Mouse (Mus musculus): ENCODE results near the gene Lce1c. TPM values are rescaled to one million over a fixed set of nuclear protein-coding genes. Genes with fewer than 3 reads are reported as not detected.

The Lce1c gene
- polyA plus RNA-seq, 1 experiment from 2014 or later: not detected

- no peaks in the 10 kb centered on the region for H3K27me3 ChIP-seq
- no peaks in the 10 kb centered on the region for H3K9me3 ChIP-seq (replicated peaks)
- no peak within 1 kb of the TSS for H3K27ac ChIP-seq
- no peak for ATAC-seq (ENCODE audit: low FRiP score)
- H3K36me3 ChIP-seq: no peaks in the 10 kb centered on the region
- H3K4me1 ChIP-seq: no peaks in the 10 kb centered on the region
- WGBS: 89% methylated on average over 3 of the region's 3 CpGs
- H3K9ac ChIP-seq: no peak within 1 kb of the TSS
- no peak within 1 kb of the TSS for H3K4me2 ChIP-seq (replicated peaks)
- no peak within 1 kb of the TSS for H3K4me3 ChIP-seq
These were observed 41.2 kb downstream of the Lce1c start, which contains the start of gene Lce1f for GRCm38 (mm10) chr3:92720250-92720649. TSS of gene Lce1f (minus strand) at chr3:92720350.

GRCm38 (mm10) chr3:92722631-92723030 lies 43.6 kb downstream of the Lce1c start:
- H3K9me3 ChIP-seq (replicated peaks): no peaks in the 10 kb centered on the region
- H3K27ac ChIP-seq: no peak overlapping the region
- WGBS: 91% methylated on average over 5 of the region's 5 CpGs
- no peak overlapping the region for H3K4me2 ChIP-seq (replicated peaks)
- no peaks in the 10 kb centered on the region for H3K27me3 ChIP-seq
- H3K4me1 ChIP-seq: no peaks in the 10 kb centered on the region
- ATAC-seq (ENCODE audit: low FRiP score): no peak
- H3K36me3 ChIP-seq: no peaks in the 10 kb centered on the region
- no peak overlapping the region for H3K4me3 ChIP-seq
- H3K9ac ChIP-seq: no peak overlapping the region

Other genes starting within 250 kb of the Lce1c start
- gene Gm9774, start 249.8 kb upstream of the Lce1c start, polyA plus RNA-seq (2016; fragmentation: Nextera tagmentation; extraction: Ambion mirVana): 8.3 and 10.0 TPM in 2 replicates
- gene Sprr2k, start 246.7 kb upstream of the Lce1c start, polyA plus RNA-seq (2016; fragmentation: Nextera tagmentation; extraction: Ambion mirVana): not detected in 2 replicates
- not detected in 2 replicates for gene Sprr1b, start 240.5 kb upstream of the Lce1c start, polyA plus RNA-seq (2016; fragmentation: Nextera tagmentation; extraction: Ambion mirVana)
- not detected in 2 replicates for gene Sprr3, start 220.5 kb upstream of the Lce1c start, polyA plus RNA-seq (2016; fragmentation: Nextera tagmentation; extraction: Ambion mirVana)
- not detected in 2 replicates for gene Sprr1a, start 193.4 kb upstream of the Lce1c start, polyA plus RNA-seq (2016; fragmentation: Nextera tagmentation; extraction: Ambion mirVana)
- not detected in 2 replicates for gene Sprr4, start 178.8 kb upstream of the Lce1c start, polyA plus RNA-seq (2016; fragmentation: Nextera tagmentation; extraction: Ambion mirVana)
- gene 2310046K23Rik, start 144.7 kb upstream of the Lce1c start, polyA plus RNA-seq (2016; fragmentation: Nextera tagmentation; extraction: Ambion mirVana): not detected in 2 replicates
- gene Ivl, start 105.5 kb upstream of the Lce1c start, polyA plus RNA-seq (2016; fragmentation: Nextera tagmentation; extraction: Ambion mirVana): 0.14 TPM in 1 of 2 replicates, not detected in the other
- gene Smcp, start 90.2 kb upstream of the Lce1c start, polyA plus RNA-seq (2016; fragmentation: Nextera tagmentation; extraction: Ambion mirVana): not detected in 2 replicates
- gene 2210017I01Rik, start 71.8 kb upstream of the Lce1c start, polyA plus RNA-seq (2016; fragmentation: Nextera tagmentation; extraction: Ambion mirVana): not detected in 2 replicates
- gene Lce6a, start 57.6 kb upstream of the Lce1c start, polyA plus RNA-seq (2016; fragmentation: Nextera tagmentation; extraction: Ambion mirVana): not detected in 2 replicates
- not detected in 2 replicates for gene Lce1a1, start 30.9 kb upstream of the Lce1c start, polyA plus RNA-seq (2016; fragmentation: Nextera tagmentation; extraction: Ambion mirVana)
- gene Lce1b, start 22.3 kb upstream of the Lce1c start, polyA plus RNA-seq (2016; fragmentation: Nextera tagmentation; extraction: Ambion mirVana): not detected in 2 replicates
- not detected in 2 replicates for gene Lce1a2, start 8.9 kb upstream of the Lce1c start, polyA plus RNA-seq (2016; fragmentation: Nextera tagmentation; extraction: Ambion mirVana)
- not detected in 2 replicates for gene Lce1d, start 8.0 kb downstream of the Lce1c start, polyA plus RNA-seq (2016; fragmentation: Nextera tagmentation; extraction: Ambion mirVana)
- not detected in 2 replicates for gene Lce1e, start 29.8 kb downstream of the Lce1c start, polyA plus RNA-seq (2016; fragmentation: Nextera tagmentation; extraction: Ambion mirVana)
- not detected in 2 replicates for gene Lce1f, start 41.1 kb downstream of the Lce1c start, polyA plus RNA-seq (2016; fragmentation: Nextera tagmentation; extraction: Ambion mirVana)
- not detected in 2 replicates for gene Gm38119, start 59.8 kb downstream of the Lce1c start, polyA plus RNA-seq (2016; fragmentation: Nextera tagmentation; extraction: Ambion mirVana)
- gene Lce1g, start 73.1 kb downstream of the Lce1c start, polyA plus RNA-seq (2016; fragmentation: Nextera tagmentation; extraction: Ambion mirVana): not detected in 2 replicates
- not detected in 2 replicates for gene Lce1h, start 85.8 kb downstream of the Lce1c start, polyA plus RNA-seq (2016; fragmentation: Nextera tagmentation; extraction: Ambion mirVana)
- gene Lce1i, start 99.7 kb downstream of the Lce1c start, polyA plus RNA-seq (2016; fragmentation: Nextera tagmentation; extraction: Ambion mirVana): not detected in 2 replicates
- gene Lce1j, start 111.3 kb downstream of the Lce1c start, polyA plus RNA-seq (2016; fragmentation: Nextera tagmentation; extraction: Ambion mirVana): not detected in 2 replicates
- gene Lce1k, start 128.6 kb downstream of the Lce1c start, polyA plus RNA-seq (2016; fragmentation: Nextera tagmentation; extraction: Ambion mirVana): not detected in 2 replicates
- not detected in 2 replicates for gene Kprp, start 148.0 kb downstream of the Lce1c start, polyA plus RNA-seq (2016; fragmentation: Nextera tagmentation; extraction: Ambion mirVana)
- not detected in 2 replicates for gene Lce1l, start 172.0 kb downstream of the Lce1c start, polyA plus RNA-seq (2016; fragmentation: Nextera tagmentation; extraction: Ambion mirVana)
- not detected in 2 replicates for gene 2310050C09Rik, start 191.0 kb downstream of the Lce1c start, polyA plus RNA-seq (2016; fragmentation: Nextera tagmentation; extraction: Ambion mirVana)
- not detected in 2 replicates for gene Lce3a, start 247.0 kb downstream of the Lce1c start, polyA plus RNA-seq (2016; fragmentation: Nextera tagmentation; extraction: Ambion mirVana)